Mouse (Mus musculus) left cerebral cortex, postnatal 36 days (tissue): Measurements from ENCODE around the gene 4930438A08Rik. TPM values are rescaled to one million over a fixed set of nuclear protein-coding genes. Genes with fewer than 3 reads are reported as not detected.
"Not testable (repeated sequence)": the region's sequence is repeated elsewhere in the genome, so short reads cannot be mapped to it uniquely, and the experiment has no call there.

Source experiments
- DNase-seq, 2 experiments: peaks; one replicate each; pipeline ENCODE4 v3.0.0; 2021 to 2022; ENCODE audit warnings: low spot score in 2 of 2, mixed read lengths in 1 of 2
- intact Hi-C: fragments of 180-260 bp; cut with DNase I; formaldehyde crosslinking; loops from one replicate; pipeline ENCODE4 v1.15.1; 2025
- total RNA-seq, 2 experiments: library from RNA; stranded (reverse); gene quantifications; 2 replicates each; pipeline ENCODE4 v1.2.3; 2021

Gene 4930438A08Rik
- total RNA-seq: not detected

DNA sequence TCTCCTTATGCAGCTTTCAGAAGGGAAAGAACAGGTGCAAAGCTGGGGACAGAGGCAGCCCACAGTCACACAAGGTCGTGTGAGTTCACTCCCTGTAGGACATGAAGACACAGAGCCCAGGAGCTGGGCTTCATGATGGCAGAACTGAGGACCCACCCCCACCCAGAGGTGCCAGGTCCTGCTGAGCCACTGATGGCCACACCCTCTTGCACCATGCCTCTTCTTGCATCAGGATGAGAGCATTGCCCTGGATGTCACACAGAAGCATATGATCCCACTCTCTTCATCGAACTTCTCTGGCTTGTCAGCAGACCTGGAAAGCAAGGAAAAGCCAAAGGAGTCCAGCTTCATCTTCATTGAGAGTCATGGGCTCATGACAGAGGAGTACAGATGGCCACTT is at the start of gene 4930438A08Rik:
TSS of gene 4930438A08Rik (plus strand) at position 228 of the 400 bp plus-strand sequence.
- no peak for DNase-seq
- intact Hi-C loops: no loop called here

DNA sequence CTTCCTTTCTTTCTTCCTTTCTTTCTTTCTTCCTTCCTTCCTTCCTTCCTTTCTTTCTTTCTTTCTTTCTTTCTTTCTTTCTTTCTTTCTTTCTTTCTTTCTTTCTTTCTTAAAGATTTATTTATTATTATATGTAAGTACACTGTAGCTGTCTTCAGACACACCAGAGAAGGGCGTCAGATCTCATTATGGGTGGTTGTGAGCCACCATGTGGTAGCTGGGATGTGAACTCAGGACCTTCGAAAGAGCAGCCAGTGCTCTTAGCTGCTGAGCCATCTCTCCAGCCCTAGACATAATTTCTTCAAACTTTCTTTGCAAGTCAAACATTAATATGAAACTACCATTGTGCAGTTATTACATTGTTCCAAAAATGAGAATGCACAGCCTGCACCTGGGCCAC is 49.7 kb upstream of the 4930438A08Rik start:
- DNase-seq: not testable (repeated sequence)

GRCm38 (mm10) chr11:58225655-58226054 is 48.9 kb upstream of the 4930438A08Rik start:
- intact Hi-C loops: loop anchor here (2.0 kb wide), 1 partner anchor 47 kb away; no protein-coding TSS in a partner anchor
- DNase-seq: peak; percentile 36 to 55

More for the DNA sequence above, 49.7 kb upstream of the 4930438A08Rik start:
- intact Hi-C loops: loop anchor here (2.0 kb wide), 1 partner anchor 46 kb away; no protein-coding TSS in a partner anchor

GRCm38 (mm10) chr11:58226425-58226824 is 48.2 kb upstream of the 4930438A08Rik start:
- intact Hi-C loops: no loop called here
- DNase-seq: no peak

DNA sequence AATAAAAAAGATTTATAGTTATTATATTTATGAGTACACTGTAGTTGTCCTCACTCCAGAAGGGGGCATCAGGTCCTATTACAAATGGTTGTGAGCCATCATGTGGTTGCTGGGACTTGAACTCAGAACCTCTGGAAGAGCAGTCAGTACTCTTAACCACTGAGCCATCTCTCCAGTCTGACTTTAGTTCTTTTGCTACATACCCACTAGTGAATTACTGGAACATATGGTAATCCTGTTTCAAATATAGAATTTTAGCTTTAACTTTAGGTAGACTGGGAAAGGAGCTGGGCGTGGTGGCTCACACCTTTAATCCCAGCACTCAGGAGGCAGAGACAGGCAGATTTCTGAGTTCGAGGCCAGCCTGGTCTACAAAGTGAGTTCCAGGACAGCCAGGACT is 46.6 kb upstream of the 4930438A08Rik start:
- intact Hi-C loops, DNase-seq: not testable (repeated sequence)

DNA sequence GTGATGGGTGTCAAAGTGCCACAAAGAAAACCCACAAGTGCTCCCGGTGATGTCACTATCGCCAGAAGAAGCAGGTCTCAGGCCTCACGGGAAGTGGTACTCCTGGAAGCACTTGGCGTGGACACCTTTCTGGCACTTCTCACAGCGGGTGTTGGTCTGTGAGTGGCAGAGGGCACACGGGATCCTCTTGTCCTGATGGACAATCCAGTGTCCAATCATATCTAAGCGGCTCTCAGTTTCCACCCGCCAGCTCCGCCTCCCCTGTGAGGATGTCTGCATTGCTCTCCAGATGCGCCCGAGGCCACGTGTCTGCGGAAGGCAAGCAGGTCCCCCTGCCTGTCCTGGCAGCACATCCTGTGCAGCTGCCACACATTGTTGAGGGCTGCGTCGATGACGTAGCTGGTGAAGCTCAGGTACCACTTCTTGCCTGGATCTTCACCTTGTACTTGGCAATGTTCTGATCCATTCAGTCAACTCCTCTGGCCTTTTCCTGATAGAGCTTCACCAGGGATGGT is 44.1 kb upstream of the 4930438A08Rik start:
- intact Hi-C loops: no loop called here
- no peak for DNase-seq

- DNase-seq: no peak
- intact Hi-C loops: no loop called here
These were observed 43.4 kb upstream of the 4930438A08Rik start for GRCm38 (mm10) chr11:58231156-58231555.

GRCm38 (mm10) chr11:58234551-58234950 is 40.0 kb upstream of the 4930438A08Rik start:
- intact Hi-C loops, DNase-seq: not testable (repeated sequence)

DNA sequence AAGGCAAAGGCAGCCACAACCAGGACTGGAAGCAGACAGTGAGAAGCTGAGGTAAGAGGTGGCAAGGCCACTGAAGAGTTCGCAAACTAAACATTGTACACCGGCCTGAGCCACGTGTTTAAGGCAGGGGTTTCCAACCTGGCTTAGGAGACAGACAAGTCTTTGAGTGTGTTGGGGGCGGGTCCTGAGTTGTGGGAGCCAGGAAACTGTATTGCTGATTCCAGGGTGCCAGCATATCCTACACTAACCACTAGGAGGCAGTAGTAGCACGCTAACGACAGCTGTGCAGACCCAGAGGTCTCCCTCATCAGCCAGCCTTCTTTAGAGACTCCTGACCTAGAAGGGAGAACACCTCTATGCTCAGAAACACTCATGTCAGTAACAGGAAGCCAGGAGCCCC is 39.4 kb upstream of the 4930438A08Rik start:
- intact Hi-C loops: loop anchor here (5.0 kb wide), 1 partner anchor 57 kb away; no protein-coding TSS in a partner anchor
- DNase-seq: no peak

GRCm38 (mm10) chr11:58238840-58239791 is 35.5 kb upstream of the 4930438A08Rik start:
- intact Hi-C loops: loop anchor here (5.0 kb wide), 1 partner anchor 53 kb away; no protein-coding TSS in a partner anchor
- no peak for DNase-seq

- DNase-seq: no peak
These were observed 27.3 kb upstream of the 4930438A08Rik start for GRCm38 (mm10) chr11:58247294-58247693.

GRCm38 (mm10) chr11:58249203-58249981 is 25.2 kb upstream of the 4930438A08Rik start:
- intact Hi-C loops: no loop called here
- DNase-seq: no peak

More at GRCm38 (mm10) chr11:58247294-58247693, 27.3 kb upstream of the 4930438A08Rik start:
- intact Hi-C loops: no loop called here

- intact Hi-C loops: no loop called here
- DNase-seq: no peak
These were observed 24.0 kb upstream of the 4930438A08Rik start for GRCm38 (mm10) chr11:58250550-58250949.

GRCm38 (mm10) chr11:58254411-58254810 is 20.2 kb upstream of the 4930438A08Rik start:
- DNase-seq: peak in 1 of 2 experiments; percentile 5
- intact Hi-C loops: no loop called here

DNA sequence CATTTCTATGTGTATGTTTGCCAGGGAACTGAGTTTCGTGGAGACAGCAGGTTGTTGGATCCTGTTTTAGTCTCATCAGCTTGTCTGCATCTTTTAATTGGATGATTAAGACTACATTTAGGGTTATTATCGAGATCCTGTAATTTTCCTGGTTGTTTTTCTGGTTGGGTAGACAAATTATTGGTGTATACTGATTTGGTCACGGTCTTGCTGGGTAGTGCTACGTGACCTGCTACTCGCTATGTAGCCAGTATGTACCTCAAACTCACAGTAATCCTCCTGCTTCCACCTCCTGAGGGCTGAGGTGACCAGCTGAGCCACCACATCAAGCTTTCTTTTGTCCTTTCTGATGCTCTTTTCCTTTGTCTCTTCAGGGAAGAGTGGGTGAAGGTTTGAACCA is 16.8 kb upstream of the 4930438A08Rik start:
- DNase-seq: no peak
- intact Hi-C loops: no loop called here

- no peak for DNase-seq
- intact Hi-C loops: no loop called here
These were observed 14.4 kb upstream of the 4930438A08Rik start for GRCm38 (mm10) chr11:58260156-58260555.

GRCm38 (mm10) chr11:58261826-58262225 is 12.8 kb upstream of the 4930438A08Rik start:
- no peak for DNase-seq
- intact Hi-C loops: no loop called here

DNA sequence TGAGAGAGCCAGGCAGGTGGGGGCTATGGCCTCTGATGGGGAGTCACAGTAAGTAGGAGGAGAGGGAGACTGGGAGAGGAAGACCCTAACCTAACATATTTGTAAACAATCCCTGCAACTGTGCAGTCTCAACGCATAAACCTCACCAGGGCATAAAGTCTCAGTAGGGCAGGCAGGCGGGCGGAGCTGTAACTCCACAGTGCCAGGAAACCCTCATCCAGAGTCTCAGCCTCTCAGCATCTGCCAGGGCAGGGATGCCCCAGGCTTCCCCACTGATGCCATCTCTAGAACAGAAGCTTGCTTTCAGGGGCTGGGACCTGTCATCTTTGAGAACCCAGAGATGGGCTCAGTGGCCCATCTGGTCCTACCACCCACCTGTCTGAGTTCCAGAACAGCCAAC is 12.3 kb upstream of the 4930438A08Rik start:
- DNase-seq: no peak
- intact Hi-C loops: no loop called here

GRCm38 (mm10) chr11:58263516-58263915 is 11.1 kb upstream of the 4930438A08Rik start:
- DNase-seq: no peak
- intact Hi-C loops: no loop called here

DNA sequence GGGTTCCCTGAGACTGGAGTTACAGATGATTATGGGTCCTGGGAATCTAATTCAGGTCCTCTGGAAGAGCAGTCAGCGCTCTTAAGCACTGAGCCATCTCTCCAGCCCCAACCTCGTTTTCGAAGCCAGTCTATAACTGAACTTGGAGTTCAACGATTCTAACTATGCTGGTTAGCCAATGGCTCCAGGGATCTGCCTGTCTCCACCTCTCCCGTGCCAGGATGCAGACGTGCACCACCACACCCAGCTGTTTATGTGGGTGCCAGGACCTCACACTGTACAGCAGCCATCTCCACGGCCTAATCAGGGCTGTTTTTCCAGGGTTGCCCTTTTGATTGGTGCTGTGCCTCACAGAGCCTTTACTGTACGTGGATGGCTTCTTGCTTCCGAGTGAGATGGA is 10.1 kb upstream of the 4930438A08Rik start:
- no peak for DNase-seq
- intact Hi-C loops: no loop called here
